Mouse (Mus musculus): ENCODE results near the gene Ints11. TPM values are rescaled to one million over a fixed set of nuclear protein-coding genes. Genes with fewer than 3 reads are reported as not detected.

Gene Ints11
- total RNA-seq, 1 experiment from 2014 or later: 24.8 TPM

GRCm38 (mm10) chr4:155883587-155883986 is 14.2 kb downstream of the Ints11 start:
- no peak for ATAC-seq (replicated peaks in 1 of 2; ENCODE audit: insufficient read depth in 1 of 2, low FRiP score in 2 of 2, low TSS enrichment in 1 of 2, low read depth in 1 of 2, poor library complexity in 2 of 2, severe bottlenecking in 2 of 2)

DNA sequence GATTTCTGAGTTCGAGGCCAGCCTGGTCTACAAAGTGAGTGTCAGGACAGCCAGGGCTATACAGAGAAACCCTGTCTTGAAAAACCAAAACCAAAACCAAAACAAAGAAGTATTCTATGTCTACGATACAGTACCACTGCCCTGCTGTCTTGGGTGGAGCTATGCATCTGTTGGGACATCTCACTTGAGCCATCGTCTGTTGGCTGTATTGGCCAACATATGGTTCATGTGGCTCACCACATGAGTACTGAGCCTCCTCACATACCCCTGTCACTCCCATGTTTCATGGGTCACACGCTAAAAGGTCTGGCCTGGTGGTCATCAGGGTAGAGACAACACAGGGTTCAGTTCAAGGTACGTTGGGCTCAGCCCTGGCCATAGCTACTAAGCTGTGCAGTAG is 17.0 kb downstream of the Ints11 start:
- ATAC-seq (replicated peaks in 1 of 2; ENCODE audit: insufficient read depth in 1 of 2, low FRiP score in 2 of 2, low TSS enrichment in 1 of 2, low read depth in 1 of 2, poor library complexity in 2 of 2, severe bottlenecking in 2 of 2): peak in 1 of 2 experiments; percentile 39; a peak in 1 of 4 replicates

- ATAC-seq (replicated peaks in 1 of 2; ENCODE audit: insufficient read depth in 1 of 2, low FRiP score in 2 of 2, low TSS enrichment in 1 of 2, low read depth in 1 of 2, poor library complexity in 2 of 2, severe bottlenecking in 2 of 2): no peak
Observed at GRCm38 (mm10) chr4:155887674-155888073, 18.3 kb downstream of the Ints11 start.

DNA sequence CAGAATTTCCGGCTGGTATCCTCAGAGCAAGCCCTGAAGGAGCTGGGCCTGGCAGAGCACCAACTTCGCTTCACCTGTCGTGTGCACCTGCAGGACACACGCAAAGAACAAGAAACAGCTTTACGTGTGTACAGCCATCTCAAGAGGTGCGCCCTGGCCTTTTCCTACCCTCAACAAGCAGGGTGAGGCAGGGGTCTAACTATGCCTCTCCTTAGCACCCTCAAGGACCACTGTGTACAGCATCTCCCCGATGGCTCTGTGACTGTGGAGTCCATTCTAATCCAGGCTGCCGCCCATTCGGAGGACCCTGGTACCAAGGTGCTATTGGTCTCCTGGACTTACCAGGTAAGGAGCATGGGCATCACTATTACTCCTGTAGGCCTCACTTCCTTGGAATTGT is 18.8 kb downstream of the Ints11 start:
- no peak for ATAC-seq (replicated peaks in 1 of 2; ENCODE audit: insufficient read depth in 1 of 2, low FRiP score in 2 of 2, low TSS enrichment in 1 of 2, low read depth in 1 of 2, poor library complexity in 2 of 2, severe bottlenecking in 2 of 2)

DNA sequence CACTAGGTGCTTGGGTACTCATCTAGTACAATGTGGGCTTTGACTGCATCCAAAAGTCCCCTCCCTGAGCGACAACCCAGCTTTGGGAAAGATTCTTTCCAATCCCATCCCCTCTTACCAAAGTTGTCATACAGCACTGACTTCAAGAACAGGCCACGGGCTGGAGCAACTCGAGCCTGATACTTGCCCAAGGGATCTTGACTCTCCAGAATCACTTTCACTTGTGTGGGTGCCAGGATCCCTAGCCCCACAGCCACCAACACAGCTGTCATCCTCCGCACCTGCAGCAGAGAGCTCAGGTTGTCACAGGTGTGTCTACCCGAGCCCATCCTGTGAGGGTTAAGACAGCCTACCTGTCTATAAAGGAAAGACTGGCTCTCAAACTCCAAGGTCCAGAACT is 20.0 kb downstream of the Ints11 start:
- ATAC-seq (replicated peaks in 1 of 2; ENCODE audit: insufficient read depth in 1 of 2, low FRiP score in 2 of 2, low TSS enrichment in 1 of 2, low read depth in 1 of 2, poor library complexity in 2 of 2, severe bottlenecking in 2 of 2): no peak

DNA sequence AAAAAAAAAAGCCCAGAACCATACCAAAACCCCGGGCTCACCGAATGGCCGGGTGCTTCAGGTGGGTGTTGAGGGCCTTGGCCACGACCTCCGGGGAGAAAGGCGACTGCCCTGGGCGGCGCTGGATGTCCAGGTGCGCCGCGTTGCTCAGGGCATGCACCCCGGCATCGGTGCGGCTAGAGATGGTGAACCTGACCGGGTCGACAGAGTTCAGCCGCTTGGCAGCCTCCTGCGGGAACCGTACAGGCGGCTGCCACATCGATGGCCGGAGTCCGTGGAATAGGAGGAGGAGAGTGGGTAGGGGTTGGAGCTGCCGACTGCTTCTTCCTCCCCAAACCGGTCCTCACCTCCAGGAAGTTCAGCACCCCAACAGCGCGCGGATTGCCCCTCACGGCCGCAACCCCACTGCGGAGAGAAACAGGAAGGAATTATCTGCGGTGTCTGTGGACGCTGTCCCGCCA is 21.7 kb downstream of the Ints11 start:
- ATAC-seq (replicated peaks in 1 of 2; ENCODE audit: insufficient read depth in 1 of 2, low FRiP score in 2 of 2, low TSS enrichment in 1 of 2, low read depth in 1 of 2, poor library complexity in 2 of 2, severe bottlenecking in 2 of 2): 0 out of 4 replicates have a peak, but pooled peaks of 1 of the 2 experiments have one; percentile 5

GRCm38 (mm10) chr4:155891551-155892001 is 22.2 kb downstream of the Ints11 start, which contains the start of the genes Pusl1 and Acap3:
Pusl1 (minus strand) TSS chr4:155891781.
Acap3 (plus strand) TSS chr4:155891822.
- ATAC-seq (replicated peaks in 1 of 2; ENCODE audit: insufficient read depth in 1 of 2, low FRiP score in 2 of 2, low TSS enrichment in 1 of 2, low read depth in 1 of 2, poor library complexity in 2 of 2, severe bottlenecking in 2 of 2): peak; percentile 53 to 71

- ATAC-seq (replicated peaks in 1 of 2; ENCODE audit: insufficient read depth in 1 of 2, low FRiP score in 2 of 2, low TSS enrichment in 1 of 2, low read depth in 1 of 2, poor library complexity in 2 of 2, severe bottlenecking in 2 of 2): peak in 1 of 2 experiments; percentile 70; a peak in 3 of 4 replicates
Observed at GRCm38 (mm10) chr4:155892017-155892416, 22.7 kb downstream of the Ints11 start.

DNA sequence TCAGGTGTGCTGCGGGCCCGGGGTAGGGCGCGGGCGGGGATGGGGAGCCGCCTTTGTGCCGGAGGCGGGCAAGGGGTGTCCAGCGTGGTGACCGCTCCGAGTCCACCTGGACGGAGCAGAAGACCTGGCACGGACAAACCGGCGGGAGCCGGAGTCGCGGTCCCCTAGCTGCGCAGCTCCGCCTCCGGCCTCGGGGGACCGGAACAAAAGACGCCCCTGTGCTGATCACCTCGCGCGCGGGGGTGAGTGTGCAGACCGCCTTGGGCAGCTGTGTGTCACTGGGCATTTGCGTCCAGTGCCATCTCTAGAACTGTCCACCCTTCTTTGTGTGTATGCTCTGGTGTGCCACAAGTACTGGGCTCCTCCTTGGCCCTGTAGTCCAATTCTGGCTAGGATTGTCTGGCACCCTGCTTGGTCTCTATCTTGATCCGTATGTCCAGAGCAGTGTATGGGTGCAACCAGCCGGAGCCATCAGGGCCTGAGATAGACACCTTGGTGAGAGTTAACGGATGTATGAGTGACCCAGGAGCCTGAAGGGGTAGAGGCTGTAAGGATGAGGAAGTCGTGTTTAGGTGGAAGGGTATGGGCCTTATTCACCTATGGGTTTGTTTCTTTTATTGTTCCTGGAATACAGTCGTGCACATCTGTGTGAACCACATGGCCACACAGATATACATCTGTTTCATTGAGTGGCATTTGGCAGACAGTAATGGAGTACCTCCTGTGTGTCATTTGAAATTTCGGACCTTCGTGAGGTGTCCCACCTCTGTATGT is 23.3 kb downstream of the Ints11 start:
- peak in 1 of 2 experiments; percentile 8; a peak in 1 of 4 replicates for ATAC-seq (replicated peaks in 1 of 2; ENCODE audit: insufficient read depth in 1 of 2, low FRiP score in 2 of 2, low TSS enrichment in 1 of 2, low read depth in 1 of 2, poor library complexity in 2 of 2, severe bottlenecking in 2 of 2)

- ATAC-seq (replicated peaks in 1 of 2; ENCODE audit: insufficient read depth in 1 of 2, low FRiP score in 2 of 2, low TSS enrichment in 1 of 2, low read depth in 1 of 2, poor library complexity in 2 of 2, severe bottlenecking in 2 of 2): no peak
Observed at GRCm38 (mm10) chr4:155893212-155893690, 23.9 kb downstream of the Ints11 start.

DNA sequence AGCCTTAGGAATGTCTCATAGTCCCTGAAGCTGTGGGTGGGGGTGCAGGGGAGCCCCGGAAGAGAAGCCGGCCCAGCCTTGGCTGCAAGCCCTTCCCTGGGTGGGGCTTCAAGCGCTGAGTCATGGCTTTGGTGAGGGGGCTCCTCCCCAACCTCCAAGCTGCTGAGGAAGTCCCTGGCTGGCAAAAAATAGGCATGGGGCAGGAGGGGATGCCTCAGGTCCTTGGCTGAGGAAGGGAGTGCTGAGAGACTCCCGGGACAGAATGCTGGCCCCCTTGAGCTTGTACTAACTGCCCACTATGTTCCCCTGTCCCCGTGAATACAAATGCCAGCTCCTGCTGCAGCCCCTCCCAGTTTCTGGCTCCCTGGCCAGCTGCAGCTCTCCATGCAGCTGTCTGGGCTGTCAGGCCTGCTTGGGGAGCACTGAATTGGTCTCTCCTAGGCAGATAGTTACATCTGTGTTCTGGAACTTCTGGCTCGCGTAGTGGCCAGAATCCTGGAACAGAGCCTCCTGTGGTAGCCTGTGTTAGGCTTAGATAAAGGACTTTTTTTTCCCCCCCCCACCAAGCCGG is 25.1 kb downstream of the Ints11 start:
- ATAC-seq (replicated peaks in 1 of 2; ENCODE audit: insufficient read depth in 1 of 2, low FRiP score in 2 of 2, low TSS enrichment in 1 of 2, low read depth in 1 of 2, poor library complexity in 2 of 2, severe bottlenecking in 2 of 2): peak; percentile 23 to 40

- ATAC-seq (replicated peaks in 1 of 2; ENCODE audit: insufficient read depth in 1 of 2, low FRiP score in 2 of 2, low TSS enrichment in 1 of 2, low read depth in 1 of 2, poor library complexity in 2 of 2, severe bottlenecking in 2 of 2): no peak
Observed at GRCm38 (mm10) chr4:155895216-155895615, 25.9 kb downstream of the Ints11 start.

GRCm38 (mm10) chr4:155895826-155896225 is 26.5 kb downstream of the Ints11 start:
- ATAC-seq (replicated peaks in 1 of 2; ENCODE audit: insufficient read depth in 1 of 2, low FRiP score in 2 of 2, low TSS enrichment in 1 of 2, low read depth in 1 of 2, poor library complexity in 2 of 2, severe bottlenecking in 2 of 2): no peak

DNA sequence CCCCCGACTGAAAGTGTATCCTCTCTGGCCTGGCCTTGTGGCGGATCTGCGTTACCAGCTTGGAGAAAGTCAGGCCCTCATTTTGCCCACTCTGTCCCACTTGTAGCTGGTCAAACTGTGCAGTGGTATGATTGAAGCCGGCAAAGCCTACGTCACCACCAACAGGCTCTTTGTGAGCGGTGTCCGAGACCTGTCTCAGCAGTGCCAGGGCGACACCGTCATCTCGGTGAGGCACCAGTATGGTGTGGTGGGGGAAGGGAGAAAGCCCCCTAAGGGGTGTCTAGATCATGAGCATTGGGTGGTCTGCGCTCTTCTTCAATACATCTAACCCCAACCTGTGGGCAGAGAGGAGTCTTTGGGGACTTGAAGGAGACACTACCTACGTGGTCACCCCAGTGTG is 27.1 kb downstream of the Ints11 start:
- no peak for ATAC-seq (replicated peaks in 1 of 2; ENCODE audit: insufficient read depth in 1 of 2, low FRiP score in 2 of 2, low TSS enrichment in 1 of 2, low read depth in 1 of 2, poor library complexity in 2 of 2, severe bottlenecking in 2 of 2)

- no peak for ATAC-seq (replicated peaks in 1 of 2; ENCODE audit: insufficient read depth in 1 of 2, low FRiP score in 2 of 2, low TSS enrichment in 1 of 2, low read depth in 1 of 2, poor library complexity in 2 of 2, severe bottlenecking in 2 of 2)
Observed at GRCm38 (mm10) chr4:155898318-155898717, 29.0 kb downstream of the Ints11 start.

GRCm38 (mm10) chr4:155899355-155899754 is 30.0 kb downstream of the Ints11 start:
- ATAC-seq (replicated peaks in 1 of 2; ENCODE audit: insufficient read depth in 1 of 2, low FRiP score in 2 of 2, low TSS enrichment in 1 of 2, low read depth in 1 of 2, poor library complexity in 2 of 2, severe bottlenecking in 2 of 2): no peak

- ATAC-seq (replicated peaks in 1 of 2; ENCODE audit: insufficient read depth in 1 of 2, low FRiP score in 2 of 2, low TSS enrichment in 1 of 2, low read depth in 1 of 2, poor library complexity in 2 of 2, severe bottlenecking in 2 of 2): peak; percentile 17 to 38; a peak in 1 of 4 replicates
Observed at GRCm38 (mm10) chr4:155901205-155901604, 31.9 kb downstream of the Ints11 start.

DNA sequence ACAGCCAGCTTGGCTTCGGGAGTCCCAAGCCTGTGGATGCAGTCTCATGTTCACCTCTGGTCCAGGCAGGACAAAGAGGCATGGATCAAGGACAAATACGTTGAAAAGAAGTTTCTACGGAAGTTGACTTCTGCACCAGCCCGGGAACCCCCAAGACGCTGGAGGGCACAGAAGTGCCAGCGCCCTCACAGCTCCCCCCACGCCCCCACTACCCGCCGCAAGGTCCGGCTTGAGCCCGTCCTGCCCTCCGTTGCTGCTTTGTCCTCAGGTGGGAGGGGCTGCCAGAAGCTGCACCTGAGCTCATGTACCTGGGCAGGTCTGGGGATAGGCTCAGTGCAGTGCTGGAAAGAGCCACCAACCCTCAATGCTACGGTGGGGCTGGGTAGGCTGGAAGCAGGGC is 33.9 kb downstream of the Ints11 start:
- no peak for ATAC-seq (replicated peaks in 1 of 2; ENCODE audit: insufficient read depth in 1 of 2, low FRiP score in 2 of 2, low TSS enrichment in 1 of 2, low read depth in 1 of 2, poor library complexity in 2 of 2, severe bottlenecking in 2 of 2)
